Mouse (Mus musculus) limb, embryonic 15.5 days (tissue): ENCODE data around the gene Gm10260. TPM values are rescaled to one million over a fixed set of nuclear protein-coding genes. Genes with fewer than 3 reads are reported as not detected.

Experiments used
- ATAC-seq: fragments of 200-750 bp; cut with Nextera tagmentation; 2 replicates; pipeline ENCODE4 v1.8.0; 2017; ENCODE audit warnings: low read depth, moderate TSS enrichment; ENCODE audit not compliant: insufficient number of reproducible peaks, low FRiP score, low TSS enrichment
- H3K27ac ChIP-seq: fragments of 300-500 bp; sonication (generic); 2 replicates; pipeline ENCODE4 v1.5.1; 2015; ENCODE audit warnings: moderate library complexity, mild to moderate bottlenecking, inconsistent platforms
- H3K27me3 ChIP-seq: fragments of 300-500 bp; sonication (generic); 2 replicates; pipeline ENCODE4 v1.6.1; 2015; ENCODE audit warnings: inconsistent platforms
- H3K36me3 ChIP-seq: fragments of 300-500 bp; sonication (generic); 2 replicates; pipeline ENCODE4 v1.6.1; 2015; ENCODE audit warnings: inconsistent platforms
- H3K4me1 ChIP-seq: fragments of 300-500 bp; sonication (generic); 2 replicates; pipeline ENCODE4 v1.6.1; 2015; ENCODE audit warnings: inconsistent platforms
- H3K4me2 ChIP-seq: fragments of 300-500 bp; sonication (generic); 2 replicates; pipeline ENCODE4 v1.6.1; 2015; ENCODE audit warnings: mild to moderate bottlenecking, inconsistent platforms
- H3K4me3 ChIP-seq: fragments of 300-500 bp; sonication (generic); 2 replicates; pipeline ENCODE4 v1.5.1; 2015; ENCODE audit warnings: mild to moderate bottlenecking, inconsistent platforms
- H3K9ac ChIP-seq: fragments of 300-500 bp; sonication (generic); 2 replicates; pipeline ENCODE4 v1.6.1; 2015; ENCODE audit warnings: inconsistent platforms
- H3K9me3 ChIP-seq: fragments of 300-500 bp; sonication (generic); 2 replicates; pipeline ENCODE4 v1.6.1; 2016; ENCODE audit warnings: inconsistent platforms
- WGBS: fragments of 180-500 bp; shearing (Covaris S2); methylation state at CpG from one replicate; pipeline ENCODE4 v1.1.7; 2015; 5-methylcytosine and 5-hydroxymethylcytosine counted together
- polyA plus RNA-seq: library from polyadenylated mRNA; unstranded; fragments of >200 nt; fragmentation: Nextera tagmentation; extraction: Ambion mirVana; gene quantifications from 2 replicates; pipeline ENCODE4 v1.2.1, GENCODE M21; 2015

Gene Gm10260
- polyA plus RNA-seq, 1 experiment from 2014 or later, result 4.1 TPM

DNA sequence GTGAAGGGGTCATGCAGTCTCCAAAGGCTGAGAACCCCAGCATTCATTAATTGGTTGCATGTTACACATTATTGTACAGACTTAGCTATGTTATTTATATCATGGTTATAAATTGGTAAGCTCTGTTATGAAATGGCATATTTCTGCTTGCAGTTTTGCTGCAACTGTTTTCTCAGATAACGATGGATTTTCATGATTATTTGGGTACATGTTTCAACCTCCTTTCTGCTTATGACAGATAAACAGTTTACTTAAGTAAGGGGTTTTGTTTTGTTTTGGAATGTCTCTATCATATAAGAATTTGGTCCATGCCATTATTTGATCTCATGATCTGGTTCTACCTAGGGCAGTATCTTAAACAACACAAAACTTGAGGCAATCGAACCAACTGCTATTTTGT lies 5.5 kb upstream of the Gm10260 start:
- 85% methylated on average over 2 of the region's 2 CpGs for WGBS
- ATAC-seq, result no peak
- Histone ChIP-seq H3K4me1 (peaks cover 4% of the 10 kb centered on the region), H3K36me3 (no peaks in the 10 kb centered on the region), H3K9ac (no peak overlapping the region), H3K4me2 (no peak overlapping the region), H3K27me3 (no peaks in the 10 kb centered on the region), H3K27ac (no peak overlapping the region), H3K9me3 (no peaks in the 10 kb centered on the region), H3K4me3 (no peak overlapping the region)

DNA sequence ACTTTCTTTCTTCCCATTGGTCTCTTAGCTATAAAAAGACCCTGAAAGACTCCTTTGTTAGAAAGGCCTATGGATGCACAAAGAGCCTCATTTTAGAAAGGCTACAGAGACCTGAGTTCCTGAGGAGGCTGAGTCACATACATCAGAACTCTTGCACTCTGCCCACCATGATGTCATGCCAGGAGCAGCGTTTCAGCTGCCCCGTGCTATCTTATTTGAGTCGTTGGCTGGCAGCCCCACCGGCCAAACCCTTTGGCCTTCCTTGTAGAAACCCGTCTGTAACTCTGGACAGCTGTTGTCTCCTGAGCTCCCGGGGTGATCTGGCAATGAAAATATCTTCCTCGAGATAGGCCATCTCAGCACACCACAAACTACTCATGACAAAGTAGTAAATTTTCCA lies 3.6 kb upstream of the Gm10260 start:
- Histone ChIP-seq H3K9me3 (no peaks in the 10 kb centered on the region), H3K9ac (no peak overlapping the region), H3K27ac (0 out of 2 replicates have a peak overlapping the region, but pooled peaks have one; percentile 3), H3K27me3 (no peaks in the 10 kb centered on the region), H3K36me3 (no peaks in the 10 kb centered on the region), H3K4me2 (no peak overlapping the region), H3K4me1 (peaks cover 4% of the 10 kb centered on the region), H3K4me3 (no peak overlapping the region)
- WGBS, result 55% methylated on average over 7 of the region's 7 CpGs
- ATAC-seq, result no peak

DNA sequence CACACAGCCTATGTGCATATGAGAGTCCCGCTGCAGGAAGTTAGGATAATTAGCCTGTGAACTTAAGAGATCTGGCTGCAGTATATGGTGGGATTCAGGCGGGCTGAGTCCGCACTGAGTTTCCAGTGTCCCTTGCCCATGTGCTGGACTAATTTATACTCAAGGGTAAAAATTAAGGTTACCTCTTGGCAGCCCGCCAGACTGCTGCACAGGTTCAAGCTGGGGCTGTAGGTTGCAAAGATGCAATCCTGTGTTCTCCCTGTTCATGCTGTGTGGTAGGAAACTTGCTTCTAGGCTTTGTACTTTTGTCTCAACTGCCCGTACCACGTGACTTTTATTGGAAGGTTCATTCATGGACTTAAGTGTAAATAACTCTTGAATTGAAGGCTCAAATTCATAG lies 3.0 kb upstream of the Gm10260 start:
- no peak overlapping the region for H3K4me2 ChIP-seq
- H3K9ac ChIP-seq, result no peak overlapping the region
- 30% methylated on average over 6 of the region's 6 CpGs for WGBS
- no peak overlapping the region for H3K4me3 ChIP-seq
- H3K27ac ChIP-seq, result 0 out of 2 replicates have a peak overlapping the region, but pooled peaks have one; percentile 3
- no peaks in the 10 kb centered on the region for H3K36me3 ChIP-seq
- no peaks in the 10 kb centered on the region for H3K27me3 ChIP-seq
- no peak for ATAC-seq
- H3K9me3 ChIP-seq, result no peaks in the 10 kb centered on the region
- peaks cover 4% of the 10 kb centered on the region for H3K4me1 ChIP-seq

GRCm38 (mm10) chr13:97762121-97762520 lies 1.7 kb upstream of the Gm10260 start:
- ATAC-seq, result no peak
- H3K27ac ChIP-seq, result no peak overlapping the region
- 87% methylated on average over 8 of the region's 8 CpGs for WGBS
- no peaks in the 10 kb centered on the region for H3K27me3 ChIP-seq
- peaks cover 9% of the 10 kb centered on the region for H3K4me1 ChIP-seq
- H3K4me2 ChIP-seq, result no peak overlapping the region
- no peaks in the 10 kb centered on the region for H3K9me3 ChIP-seq
- H3K9ac ChIP-seq, result no peak overlapping the region
- no peaks in the 10 kb centered on the region for H3K36me3 ChIP-seq
- H3K4me3 ChIP-seq, result no peak overlapping the region

DNA sequence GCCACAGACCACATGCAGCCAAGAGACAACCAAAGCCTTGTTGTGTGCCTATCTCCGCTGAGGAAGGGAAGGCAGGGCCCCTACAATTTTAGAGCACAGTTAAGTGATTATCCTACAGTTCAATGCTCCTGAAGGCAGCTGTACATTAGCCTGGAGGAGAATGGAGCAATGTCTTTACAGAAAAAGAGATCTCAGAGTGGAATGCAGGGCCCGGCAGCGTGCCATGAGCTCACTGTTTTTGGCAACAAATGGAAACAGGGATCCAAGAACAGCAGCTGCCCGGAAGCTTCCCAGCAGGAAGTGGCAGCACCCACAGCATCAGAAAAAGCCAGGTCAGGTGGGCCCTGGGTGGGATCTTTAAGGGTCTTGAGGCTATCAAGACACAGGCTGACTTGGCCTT lies 3.4 kb downstream of the Gm10260 start:
- Histone ChIP-seq H3K36me3 (no peaks in the 10 kb centered on the region), H3K9me3 (no peaks in the 10 kb centered on the region), H3K4me3 (no peak overlapping the region), H3K4me2 (no peak overlapping the region), H3K27me3 (no peaks in the 10 kb centered on the region), H3K4me1 (peaks cover 8% of the 10 kb centered on the region), H3K27ac (no peak overlapping the region), H3K9ac (no peak overlapping the region)
- WGBS, result 49% methylated on average over 4 of the region's 4 CpGs
- ATAC-seq, result no peak

GRCm38 (mm10) chr13:97756091-97756490 lies 4.3 kb downstream of the Gm10260 start:
- no peak overlapping the region for H3K4me3 ChIP-seq
- peaks cover 8% of the 10 kb centered on the region for H3K4me1 ChIP-seq
- no peaks in the 10 kb centered on the region for H3K9me3 ChIP-seq
- H3K27me3 ChIP-seq, result no peaks in the 10 kb centered on the region
- H3K27ac ChIP-seq, result no peak overlapping the region
- H3K36me3 ChIP-seq, result no peaks in the 10 kb centered on the region
- H3K4me2 ChIP-seq, result no peak overlapping the region
- no peak for ATAC-seq
- WGBS, result 73% methylated on average over 6 of the region's 6 CpGs
- no peak overlapping the region for H3K9ac ChIP-seq

GRCm38 (mm10) chr13:97750851-97751381 lies 9.5 kb downstream of the Gm10260 start:
- Histone ChIP-seq H3K9me3 (no peaks in the 10 kb centered on the region), H3K27ac (no peak overlapping the region), H3K9ac (no peak overlapping the region), H3K4me2 (no peak overlapping the region), H3K27me3 (no peaks in the 10 kb centered on the region), H3K36me3 (no peaks in the 10 kb centered on the region), H3K4me1 (peaks cover 8% of the 10 kb centered on the region), H3K4me3 (no peak overlapping the region)
- ATAC-seq, result no peak
- WGBS, result 54% methylated on average over 4 of the region's 4 CpGs

- Histone ChIP-seq H3K27me3 (no peaks in the 10 kb centered on the region), H3K9me3 (no peaks in the 10 kb centered on the region), H3K27ac (no peak overlapping the region), H3K4me1 (peaks cover 8% of the 10 kb centered on the region), H3K4me2 (no peak overlapping the region), H3K4me3 (no peak overlapping the region), H3K9ac (no peak overlapping the region), H3K36me3 (no peaks in the 10 kb centered on the region)
- 43% methylated on average over 20 of the region's 20 CpGs for WGBS
- no peak for ATAC-seq
Measured at GRCm38 (mm10) chr13:97747037-97747860, 13.2 kb downstream of the Gm10260 start.

DNA sequence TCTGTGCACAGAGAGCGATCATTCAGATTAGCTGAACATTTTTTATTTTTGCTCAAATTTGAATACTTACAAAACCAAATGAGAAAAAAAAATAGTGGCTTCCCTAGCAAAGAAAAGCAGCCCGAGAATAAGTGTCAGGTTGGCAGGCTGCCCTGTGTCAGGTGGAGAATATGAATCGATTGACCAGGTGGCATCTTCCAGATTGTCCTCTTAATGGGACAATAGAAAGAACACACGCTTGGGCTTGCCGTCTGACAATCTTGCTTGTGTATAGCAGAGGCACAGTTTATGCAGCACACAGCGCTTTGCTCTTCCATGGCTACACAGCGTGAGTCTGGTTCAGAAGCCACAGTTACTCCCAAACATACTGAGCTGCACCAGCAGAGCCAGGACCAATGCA lies 15.8 kb downstream of the Gm10260 start:
- no peak for ATAC-seq
- Histone ChIP-seq H3K4me1 (peaks cover 8% of the 10 kb centered on the region), H3K27ac (no peak overlapping the region), H3K9ac (no peak overlapping the region), H3K9me3 (no peaks in the 10 kb centered on the region), H3K4me3 (no peak overlapping the region), H3K4me2 (no peak overlapping the region), H3K27me3 (no peaks in the 10 kb centered on the region), H3K36me3 (no peaks in the 10 kb centered on the region)
- 76% methylated on average over 7 of the region's 7 CpGs for WGBS

DNA sequence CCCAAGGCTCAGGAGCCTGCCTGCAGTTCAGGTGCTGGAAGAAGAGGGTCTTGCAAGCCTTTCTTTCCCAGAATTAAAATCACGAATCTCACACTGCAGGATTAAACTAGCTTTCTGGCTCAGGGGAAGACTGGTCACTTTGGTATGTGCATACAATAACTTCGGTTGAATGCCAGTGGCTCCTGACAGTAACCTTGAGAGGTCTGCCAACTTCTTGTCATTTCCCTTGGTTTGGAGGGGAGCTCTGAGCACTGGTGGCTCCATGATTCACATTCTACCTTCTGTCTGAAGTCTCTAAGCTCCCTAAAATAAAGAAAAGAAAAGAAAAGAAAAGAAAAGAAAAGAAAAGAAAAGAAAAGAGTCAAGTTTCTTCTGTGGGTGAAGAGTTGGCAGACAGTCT lies 16.4 kb downstream of the Gm10260 start:
- H3K27ac ChIP-seq, result no peak overlapping the region
- no peak overlapping the region for H3K9ac ChIP-seq
- H3K36me3 ChIP-seq, result no peaks in the 10 kb centered on the region
- H3K4me2 ChIP-seq, result no peak overlapping the region
- H3K9me3 ChIP-seq, result no peaks in the 10 kb centered on the region
- no peak overlapping the region for H3K4me3 ChIP-seq
- peaks cover 8% of the 10 kb centered on the region for H3K4me1 ChIP-seq
- no peak for ATAC-seq
- WGBS, result 62% methylated on average over 2 of the region's 2 CpGs
- no peaks in the 10 kb centered on the region for H3K27me3 ChIP-seq

DNA sequence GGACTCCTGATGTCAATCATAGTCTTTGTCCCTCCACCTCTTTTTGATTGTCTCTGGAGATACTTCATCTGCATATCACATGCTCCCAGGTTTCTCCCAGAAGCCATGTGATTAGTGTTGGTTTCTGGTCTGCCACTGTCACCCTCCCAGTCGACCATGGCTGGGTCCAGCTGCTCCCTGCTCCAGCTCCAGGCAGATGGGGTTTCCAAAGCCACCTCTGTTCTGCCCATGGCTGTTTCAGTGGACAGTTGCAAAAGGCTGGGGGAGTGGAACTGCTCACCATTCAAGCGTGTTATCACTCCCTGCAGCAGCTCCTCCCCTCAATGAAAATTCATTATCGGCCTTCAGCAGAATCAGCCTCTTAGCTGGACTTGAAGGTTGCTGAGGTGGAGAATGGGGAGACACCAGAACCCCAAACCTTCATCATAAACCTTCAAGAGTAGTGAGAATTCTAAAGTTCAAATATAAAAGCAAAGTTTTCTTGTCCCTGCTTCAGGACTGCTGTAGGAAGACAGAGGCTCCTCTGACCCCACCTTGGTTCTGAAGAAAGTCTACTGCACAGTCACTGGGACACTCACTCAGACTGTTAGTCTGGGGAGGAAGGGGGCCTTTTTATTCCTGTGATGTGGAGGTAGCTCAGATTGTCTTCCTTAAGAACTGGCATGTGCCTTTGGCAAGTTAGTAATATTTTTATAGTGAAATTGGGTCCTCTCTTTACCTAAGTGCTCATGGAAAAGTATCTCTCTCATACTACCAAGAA lies 17.0 kb downstream of the Gm10260 start:
- H3K36me3 ChIP-seq, result no peaks in the 10 kb centered on the region
- ATAC-seq, result no peak
- whole genome bisulfite sequencing, result 64% methylated on average over 3 of the region's 3 CpGs
- H3K27me3 ChIP-seq, result no peaks in the 10 kb centered on the region
- no peak overlapping the region for H3K4me2 ChIP-seq
- no peak overlapping the region for H3K9ac ChIP-seq
- no peak overlapping the region for H3K27ac ChIP-seq
- H3K9me3 ChIP-seq, result no peaks in the 10 kb centered on the region
- no peak overlapping the region for H3K4me3 ChIP-seq
- peaks cover 8% of the 10 kb centered on the region for H3K4me1 ChIP-seq

- H3K36me3 ChIP-seq, result no peaks in the 10 kb centered on the region
- no peak overlapping the region for H3K27ac ChIP-seq
- no peak overlapping the region for H3K4me3 ChIP-seq
- no peak for ATAC-seq
- H3K4me1 ChIP-seq, result no peaks in the 10 kb centered on the region
- H3K4me2 ChIP-seq, result no peak overlapping the region
- no peaks in the 10 kb centered on the region for H3K27me3 ChIP-seq
- no peak overlapping the region for H3K9ac ChIP-seq
- WGBS, result 91% methylated on average over 6 of the region's 6 CpGs
- H3K9me3 ChIP-seq, result no peaks in the 10 kb centered on the region
Measured at GRCm38 (mm10) chr13:97735931-97736330, 24.5 kb downstream of the Gm10260 start.
